ENCODE assay signal across 18 mouse cellular contexts in genomic region chr7:4776131-4776530, GRCm38 (mm10). TPM values are rescaled to one million over a fixed set of nuclear protein-coding genes. Genes with fewer than 3 reads are reported as not detected.
"Had no signal": no experiment of that assay in that cellular context is flagged by ENCODE, and none has a peak within 500 bp of the region (broad histone marks: within the 10 kb centered on the region; RNA-seq: fewer than 3 reads in every experiment).

No protein-coding gene starts in this region.

- H3K9ac ChIP-seq: liver, embryonic 14.5 days; stomach, embryonic 15.5 days had no signal

- H3K27ac ChIP-seq: liver, embryonic 14.5 days; midbrain, embryonic 12.5 days; stomach, embryonic 15.5 days; stomach, postnatal 0 days had no signal

- H3K36me3 ChIP-seq: midbrain, embryonic 10.5 days; midbrain, embryonic 12.5 days; stomach, embryonic 15.5 days had no signal

- DNase-seq: lung, embryonic 14.5 days; midbrain, embryonic 14.5 days; right cerebral cortex, postnatal 14 days; thymus, adult 2 months; thymus, postnatal 25 days; thymus, postnatal 4 days had no signal

- H3K9me3 ChIP-seq: midbrain, embryonic 12.5 days; stomach, embryonic 15.5 days had no signal

RNA-seq across cellular contexts. Expression of gene Fam71e2, which starts 5.0 kb away (rescaled TPM):
- polyA plus RNA-seq: liver, embryonic 14.5 days; liver, embryonic 16.5 days; lung, embryonic 14.5 days; lung, embryonic 16.5 days; midbrain, embryonic 10.5 days; midbrain, embryonic 12.5 days; midbrain, embryonic 14.5 days; midbrain, embryonic 16.5 days; neural tube, embryonic 11.5 days; neural tube, embryonic 14.5 days; spleen, adult 2 months; stomach, embryonic 15.5 days; stomach, postnatal 0 days had no signal

RNA-seq across cellular contexts. Expression of gene Il11, which starts 6.5 kb away (rescaled TPM):
- polyA plus RNA-seq: liver, embryonic 16.5 days; lung, embryonic 14.5 days; midbrain, embryonic 10.5 days had no signal

RNA-seq across cellular contexts. Expression of gene Tmem190, which starts 6.6 kb away (rescaled TPM):
- polyA plus RNA-seq: liver, embryonic 14.5 days; liver, embryonic 16.5 days; lung, embryonic 14.5 days; midbrain, embryonic 10.5 days; midbrain, embryonic 12.5 days; midbrain, embryonic 14.5 days; neural tube, embryonic 11.5 days; spleen, adult 2 months; thymus, adult 2 months; urinary bladder, adult 2 months had no signal
